Mouse (Mus musculus): ENCODE data around the gene Kcnrg. TPM values are rescaled to one million over a fixed set of nuclear protein-coding genes. Genes with fewer than 3 reads are reported as not detected.

Gene Kcnrg
- total RNA-seq, 2 experiments from 2014 or later = 0.40 to 0.43 TPM

- DNase-seq = peak; percentile 27
Observed at GRCm38 (mm10) chr14:61647182-61647880, 40.1 kb downstream of the Kcnrg start.

GRCm38 (mm10) chr14:61647881-61648684 is 40.8 kb downstream of the Kcnrg start:
- DNase-seq = peak; percentile 61

GRCm38 (mm10) chr14:61648685-61649504 is 41.6 kb downstream of the Kcnrg start:
- peak; percentile 97 for DNase-seq

GRCm38 (mm10) chr14:61650291-61650960 is 43.2 kb downstream of the Kcnrg start:
- DNase-seq = peak; percentile 20

- no peak for DNase-seq
Observed at GRCm38 (mm10) chr14:61656469-61656868, 49.2 kb downstream of the Kcnrg start.

- no peak for DNase-seq
Observed at GRCm38 (mm10) chr14:61661496-61661895, 54.2 kb downstream of the Kcnrg start.

GRCm38 (mm10) chr14:61662307-61662706 is 55.0 kb downstream of the Kcnrg start:
- no peak for DNase-seq

Small RNA genes lying within 50 kb of the gene (microRNA-seq; reads per million reads assigned to microRNA genes)
- 756 to 781 reads per million in 2 experiments for gene Mir15a
- 980 to 1,015 reads per million in 2 experiments for gene Mir16-1

Other genes starting within 250 kb of the Kcnrg start
- 1 to 10 TPM; 2.7 to 3.4 TPM for gene Ebpl, start 247.0 kb upstream of the Kcnrg start, total RNA-seq (2021)
- gene Kpna3, start 167.6 kb upstream of the Kcnrg start, total RNA-seq (2021) = 10 to 100 TPM; 86.9 to 90.7 TPM
- 10 to 100 TPM; 38.3 to 41.9 TPM for gene Spryd7, start 50.6 kb upstream of the Kcnrg start, total RNA-seq (2021)
- gene Trim13, start 9.2 kb upstream of the Kcnrg start, total RNA-seq (2021) = 10 to 100 TPM; 18.8 to 21.7 TPM